Mouse (Mus musculus) right cerebral cortex, postnatal 4 days (tissue): ENCODE measurements around the gene Rnd2.
"Not testable (repeated sequence)": the region's sequence is repeated elsewhere in the genome, so short reads cannot be mapped to it uniquely, and the experiment has no call there.

Experiments
- DNase-seq: peaks from one replicate; pipeline ENCODE4 v3.0.0-alpha.2; 2022

Rnd2 gene

GRCm38 (mm10) chr11:101469155-101469554 lies 4.4 kb downstream of the Rnd2 start:
- no peak for DNase-seq

GRCm38 (mm10) chr11:101470206-101470605 lies 5.4 kb downstream of the Rnd2 start:
- no peak for DNase-seq

GRCm38 (mm10) chr11:101471926-101472325 lies 7.1 kb downstream of the Rnd2 start:
- no peak for DNase-seq

GRCm38 (mm10) chr11:101472336-101472735 lies 7.5 kb downstream of the Rnd2 start:
- peak; percentile 59 for DNase-seq

- not testable (repeated sequence) for DNase-seq
These were observed 8.9 kb downstream of the Rnd2 start for GRCm38 (mm10) chr11:101473686-101474085.

GRCm38 (mm10) chr11:101474298-101474697 lies 9.5 kb downstream of the Rnd2 start:
- DNase-seq = no peak

GRCm38 (mm10) chr11:101476361-101476760 lies 11.6 kb downstream of the Rnd2 start:
- not testable (repeated sequence) for DNase-seq

GRCm38 (mm10) chr11:101477194-101477551 lies 12.4 kb downstream of the Rnd2 start:
- no peak for DNase-seq

- DNase-seq = no peak
These were observed 12.9 kb downstream of the Rnd2 start for GRCm38 (mm10) chr11:101477552-101478211.

GRCm38 (mm10) chr11:101479171-101479635 lies 14.4 kb downstream of the Rnd2 start:
- no peak for DNase-seq

- DNase-seq = no peak
These were observed 16.1 kb downstream of the Rnd2 start for GRCm38 (mm10) chr11:101480912-101481311.

GRCm38 (mm10) chr11:101483804-101484203 lies 19.0 kb downstream of the Rnd2 start:
- DNase-seq = no peak

- no peak for DNase-seq
These were observed 19.4 kb downstream of the Rnd2 start for GRCm38 (mm10) chr11:101484245-101484644.

- DNase-seq = no peak
These were observed 20.0 kb downstream of the Rnd2 start for GRCm38 (mm10) chr11:101484814-101485213.

GRCm38 (mm10) chr11:101485509-101486028 lies 20.8 kb downstream of the Rnd2 start:
- DNase-seq = no peak

- no peak for DNase-seq
These were observed 21.3 kb downstream of the Rnd2 start for GRCm38 (mm10) chr11:101486126-101486525.

GRCm38 (mm10) chr11:101506269-101506780 lies 41.5 kb downstream of the Rnd2 start:
- DNase-seq = no peak

GRCm38 (mm10) chr11:101507090-101507489 lies 42.3 kb downstream of the Rnd2 start:
- DNase-seq = no peak

GRCm38 (mm10) chr11:101518937-101519336 lies 54.1 kb downstream of the Rnd2 start:
- DNase-seq = no peak

- DNase-seq = no peak
These were observed 54.6 kb downstream of the Rnd2 start for GRCm38 (mm10) chr11:101519364-101519763.
